Mouse (Mus musculus): ENCODE data around the gene Scgb1b10.
"Not testable (repeated sequence)": the region's sequence is repeated elsewhere in the genome, so short reads cannot be mapped to it uniquely, and the experiment has no call there.

Scgb1b10 gene

DNA sequence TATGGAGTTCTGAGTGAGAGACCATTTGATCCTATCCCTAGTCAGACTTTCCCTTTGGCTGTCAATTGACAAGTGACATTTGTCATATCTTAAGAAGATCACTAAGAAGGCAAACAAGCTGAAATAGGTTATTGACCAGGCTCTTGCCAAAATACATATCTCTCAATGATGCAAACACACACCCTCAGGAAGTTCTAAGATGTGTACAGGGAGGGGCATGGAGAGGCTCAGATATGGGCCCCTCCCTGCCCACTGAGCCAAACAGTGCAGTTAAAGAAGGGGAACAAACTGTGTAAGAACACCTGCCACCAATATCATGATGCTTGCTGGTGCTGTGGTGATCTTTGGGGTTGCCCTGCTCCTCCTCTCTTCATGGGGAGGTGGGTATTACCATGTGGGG is at the start of gene Scgb1b10:
Gene Scgb1b10 (plus strand): TSS at position 301 of the 400 bp plus-strand sequence.
- not testable (repeated sequence) for DNase-seq
